Comparison of ENCODE assay signal across 24 mouse cellular contexts in the genomic region with DNA sequence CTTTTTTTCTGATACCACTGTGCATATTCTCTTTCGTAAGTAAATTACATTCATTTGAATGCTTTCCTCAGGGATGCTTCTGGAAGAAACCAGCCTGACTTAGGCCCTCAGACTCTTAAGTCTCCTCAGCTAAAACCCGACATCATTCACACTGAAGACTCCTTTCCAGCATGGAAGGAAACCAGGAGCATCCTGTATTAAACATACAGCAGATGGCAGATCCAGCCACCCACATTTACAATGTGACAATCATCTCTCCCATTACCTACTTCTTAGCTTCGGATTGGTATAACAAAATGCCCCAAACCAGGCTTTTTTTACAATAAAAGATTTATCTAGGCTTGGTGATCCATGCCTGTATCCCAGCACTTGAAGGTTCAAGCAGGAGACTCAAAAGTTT.
DNase-seq lines count a peak whose midpoint lies in the region; ATAC-seq lines count a peak whose summit lies in the region.
"Had no signal": no experiment of that assay in that cellular context is flagged by ENCODE, and none has a peak within 500 bp of the region (broad histone marks: within the 10 kb centered on the region; RNA-seq: fewer than 3 reads in every experiment).

No protein-coding gene starts in this region.

- H3K4me1 ChIP-seq in forebrain, embryonic 14.5 days (ENCODE audit: control insufficient read depth, insufficient read depth, low read length) = peaks cover 6% of the 10 kb centered on the region
- H3K4me1 ChIP-seq in forebrain, embryonic 11.5 days (replicated peaks; ENCODE audit: control insufficient read depth, insufficient read depth, low read length) = no peaks in the 10 kb centered on the region

- ATAC-seq in forebrain, embryonic 14.5 days = no peak
- ATAC-seq in forebrain, embryonic 11.5 days (replicated peaks; ENCODE audit: low FRiP score) = no peak
- ATAC-seq: CD4-positive, CD25-positive, alpha-beta regulatory T cell, adult 4 months; forebrain, embryonic 15.5 days; intestine, embryonic 15.5 days had no signal

- no peaks in the 10 kb centered on the region for H3K27me3 ChIP-seq in forebrain, embryonic 14.5 days (replicated peaks; ENCODE audit: control insufficient read depth, insufficient read depth, low read length)
- H3K27me3 ChIP-seq in forebrain, embryonic 11.5 days (ENCODE audit: control insufficient read depth, insufficient read depth, low read length) = no peaks in the 10 kb centered on the region
- H3K27me3 ChIP-seq: forebrain, embryonic 15.5 days; heart, embryonic 15.5 days; intestine, embryonic 15.5 days had no signal

- no peaks in the 10 kb centered on the region for H3K9me3 ChIP-seq in forebrain, embryonic 14.5 days (replicated peaks; ENCODE audit: control insufficient read depth, low read length)
- no peaks in the 10 kb centered on the region for H3K9me3 ChIP-seq in forebrain, embryonic 11.5 days (ENCODE audit: control insufficient read depth, low read length)
- H3K9me3 ChIP-seq: embryonic facial prominence, embryonic 10.5 days; forebrain, embryonic 15.5 days; G1E; heart, embryonic 15.5 days; hindbrain, embryonic 10.5 days; intestine, embryonic 15.5 days had no signal

- DNase-seq in forebrain, embryonic 14.5 days (ENCODE audit: low spot score) = no peak
- no peak for DNase-seq in forebrain, embryonic 11.5 days (ENCODE audit: low spot score)
- peak; percentile 47 to 72 for DNase-seq in layer of hippocampus, adult 18-20 months (ENCODE audit: low spot score in 2 of 2)
- no peak for DNase-seq in layer of hippocampus, adult 9-10 months (ENCODE audit: low spot score)
- DNase-seq in left cerebral cortex, postnatal 25 days (ENCODE audit: low spot score in 2 of 2) = peak; percentile 51 to 84
- no peak for DNase-seq in left cerebral cortex, adult 11 months (ENCODE audit: low spot score)
- DNase-seq in gastrocnemius, adult 18-20 months (ENCODE audit: low spot score) = no peak
- DNase-seq: adrenal gland, adult 8-10 months; adrenal gland, postnatal 36 days; B cell, adult 2 months; cerebellum, adult 11 months; cerebellum, adult 9-10 months; cerebellum, postnatal 25 days; gastrocnemius, adult 2 months; gastrocnemius, postnatal 25 days; heart, postnatal 14 days had no signal

- no peak overlapping the region for H3K4me3 ChIP-seq in forebrain, embryonic 14.5 days (ENCODE audit: low read depth, low read length)
- H3K4me3 ChIP-seq in forebrain, embryonic 11.5 days (ENCODE audit: low read depth, low read length) = no peak overlapping the region
- H3K4me3 ChIP-seq: embryonic facial prominence, embryonic 10.5 days; forebrain, embryonic 15.5 days; gastrocnemius, adult 2 months; heart, embryonic 15.5 days; hindbrain, embryonic 10.5 days; intestine, embryonic 15.5 days had no signal

- 76% methylated on average over 3 of the region's 3 CpGs for WGBS in forebrain, embryonic 14.5 days
- WGBS in forebrain, embryonic 11.5 days = 78% methylated on average over 3 of the region's 3 CpGs

- peak overlapping the region; percentile 21; the same call in 1 of the 2 replicates for H3K27ac ChIP-seq in forebrain, embryonic 14.5 days (ENCODE audit: low read depth, low read length)
- H3K27ac ChIP-seq in forebrain, embryonic 11.5 days (ENCODE audit: low read depth, low read length) = no peak overlapping the region
- H3K27ac ChIP-seq: embryonic facial prominence, embryonic 10.5 days; forebrain, embryonic 15.5 days; gastrocnemius, adult 2 months; heart, embryonic 15.5 days; hindbrain, embryonic 10.5 days; hindbrain, embryonic 14.5 days; intestine, embryonic 15.5 days had no signal

- H3K9ac ChIP-seq in forebrain, embryonic 14.5 days (ENCODE audit: low read length) = no peak overlapping the region
- H3K9ac ChIP-seq in forebrain, embryonic 11.5 days (ENCODE audit: low read length) = no peak overlapping the region
- H3K9ac ChIP-seq: forebrain, embryonic 15.5 days; heart, embryonic 15.5 days; hindbrain, embryonic 14.5 days; intestine, embryonic 15.5 days had no signal

- H3K36me3 ChIP-seq in forebrain, embryonic 14.5 days (ENCODE audit: control insufficient read depth, insufficient read depth, low read length) = no peaks in the 10 kb centered on the region
- H3K36me3 ChIP-seq in forebrain, embryonic 11.5 days (ENCODE audit: control insufficient read depth, insufficient read depth, low read length) = no peaks in the 10 kb centered on the region
- H3K36me3 ChIP-seq: embryonic facial prominence, embryonic 10.5 days; forebrain, embryonic 15.5 days; G1E; heart, embryonic 15.5 days; hindbrain, embryonic 10.5 days; intestine, embryonic 15.5 days had no signal

- intact Hi-C loops in left cerebral cortex, postnatal 25 days (cut with DNase I) = no loop called here

- no peak overlapping the region for H3K4me2 ChIP-seq in forebrain, embryonic 14.5 days (ENCODE audit: low read length)
- H3K4me2 ChIP-seq in forebrain, embryonic 11.5 days (ENCODE audit: low read depth, low read length, severe bottlenecking) = no peak overlapping the region
- H3K4me2 ChIP-seq: forebrain, embryonic 15.5 days; heart, embryonic 15.5 days; hindbrain, embryonic 14.5 days; intestine, embryonic 15.5 days had no signal

Comparison
In these comparisons a context has a peak if more than half of its experiments do, and no peak if none do; other contexts are left out.
1. DNase-seq: peak in layer of hippocampus, adult 18-20 months (2 of 2) and left cerebral cortex, postnatal 25 days (2 of 2); none in forebrain, embryonic 14.5 days (single experiment), forebrain, embryonic 11.5 days (single experiment), layer of hippocampus, adult 9-10 months (single experiment), left cerebral cortex, adult 11 months (single experiment) and gastrocnemius, adult 18-20 months (single experiment).